Mouse (Mus musculus) gastrocnemius, adult 8-10 months (tissue): ENCODE results near the gene Tnrc6c. TPM values are rescaled to one million over a fixed set of nuclear protein-coding genes. Genes with fewer than 3 reads are reported as not detected.

Source experiments
- DNase-seq, 2 experiments: peaks; one replicate each; pipeline ENCODE4 v3.0.0; 2022; ENCODE audit warnings: low spot score in 2 of 2
- total RNA-seq, 4 experiments: library from RNA; stranded (reverse); gene quantifications; 2 replicates each; pipeline ENCODE4 v1.2.4; 2022

Gene Tnrc6c
- total RNA-seq, 4 experiments from 2014 or later: 17.0 to 20.8 (median 18.6) TPM

- no peak for DNase-seq
These were observed 15.7 kb upstream of the Tnrc6c start for GRCm38 (mm10) chr11:117638386-117638785.

- DNase-seq: no peak
These were observed 15.3 kb upstream of the Tnrc6c start for GRCm38 (mm10) chr11:117638809-117639208.

- DNase-seq: no peak
These were observed 14.6 kb upstream of the Tnrc6c start for GRCm38 (mm10) chr11:117639331-117639970.

- no peak for DNase-seq
These were observed 11.9 kb upstream of the Tnrc6c start for GRCm38 (mm10) chr11:117642181-117642580.

- DNase-seq: no peak
These were observed 10.8 kb upstream of the Tnrc6c start for GRCm38 (mm10) chr11:117643240-117643639.

- DNase-seq: peak; percentile 77 to 88
These were observed 7.3 kb upstream of the Tnrc6c start for GRCm38 (mm10) chr11:117646786-117647185.

GRCm38 (mm10) chr11:117648005-117648404, 6.1 kb upstream of the Tnrc6c start:
- no peak for DNase-seq

- no peak for DNase-seq
These were observed 3.1 kb upstream of the Tnrc6c start for GRCm38 (mm10) chr11:117650721-117651644.

- DNase-seq: no peak
These were observed 1.2 kb upstream of the Tnrc6c start for GRCm38 (mm10) chr11:117652907-117653306.

GRCm38 (mm10) chr11:117654380-117654924, 363 bp downstream of the Tnrc6c start:
- peak; percentile 99 for DNase-seq

GRCm38 (mm10) chr11:117654934-117655291, 824 bp downstream of the Tnrc6c start:
- DNase-seq: no peak

GRCm38 (mm10) chr11:117655292-117656076, 1.4 kb downstream of the Tnrc6c start:
- DNase-seq: peak; percentile 17 to 27

GRCm38 (mm10) chr11:117656077-117656401, 1.9 kb downstream of the Tnrc6c start:
- DNase-seq: no peak

- no peak for DNase-seq
These were observed 4.9 kb downstream of the Tnrc6c start for GRCm38 (mm10) chr11:117658974-117659373.

- DNase-seq: no peak
These were observed 9.1 kb downstream of the Tnrc6c start for GRCm38 (mm10) chr11:117663036-117663809.

GRCm38 (mm10) chr11:117663810-117664139, 9.7 kb downstream of the Tnrc6c start:
- DNase-seq: no peak

GRCm38 (mm10) chr11:117665189-117665588, 11.1 kb downstream of the Tnrc6c start:
- no peak for DNase-seq

- no peak for DNase-seq
These were observed 12.5 kb downstream of the Tnrc6c start for GRCm38 (mm10) chr11:117666563-117666962.

GRCm38 (mm10) chr11:117667152-117667551, 13.1 kb downstream of the Tnrc6c start:
- no peak for DNase-seq

GRCm38 (mm10) chr11:117667825-117668224, 13.7 kb downstream of the Tnrc6c start:
- no peak for DNase-seq

- no peak for DNase-seq
These were observed 17.5 kb downstream of the Tnrc6c start for GRCm38 (mm10) chr11:117671626-117672025.
